ENCODE assay signal across 33 mouse cellular contexts in genomic region chr6:55128391-55128790, GRCm38 (mm10). TPM values are rescaled to one million over a fixed set of nuclear protein-coding genes. Genes with fewer than 3 reads are reported as not detected.
DNase-seq lines count a peak whose midpoint lies in the region; ATAC-seq lines count a peak whose summit lies in the region.
"Had no signal": no experiment of that assay in that cellular context is flagged by ENCODE, and none has a peak within 500 bp of the region (broad histone marks: within the 10 kb centered on the region; RNA-seq: fewer than 3 reads in every experiment).

No protein-coding gene starts in this region.

- peak; percentile 24 for DNase-seq in adrenal gland, adult 2 months
- DNase-seq in adrenal gland, adult 18-20 months (ENCODE audit: low spot score in 2 of 2) = no peak
- no peak for DNase-seq in kidney, postnatal 14 days
- DNase-seq in ZHBTc4 (ENCODE audit: low read depth, low spot score) = peak; percentile 25
- DNase-seq in gastrocnemius, postnatal 36 days = peak; percentile 19 to 38
- DNase-seq in T-cell, adult 2 months (ENCODE audit: low spot score) = no peak
- DNase-seq: adrenal gland, postnatal 14 days; cerebellum, adult 11-12 months; cerebellum, adult 9-11 months; heart, postnatal 36 days; kidney, adult 2 months; layer of hippocampus, postnatal 36 days; left cerebral cortex, postnatal 4 days; liver, postnatal 0 days; retina, postnatal 1 day; right cerebral cortex, postnatal 14 days; thymus, postnatal 25 days had no signal

- intact Hi-C loops in gastrocnemius, postnatal 36 days (cut with DNase I) = no loop called here

- H3K36me3 ChIP-seq in kidney, embryonic 16.5 days (ENCODE audit: insufficient read depth, low read length) = no peaks in the 10 kb centered on the region
- H3K36me3 ChIP-seq: G1E; hindbrain, embryonic 12.5 days; intestine, embryonic 15.5 days; liver, embryonic 12.5 days; midbrain, embryonic 15.5 days had no signal

- no peak overlapping the region for H3K4me2 ChIP-seq in kidney, embryonic 16.5 days (replicated peaks; ENCODE audit: low read depth, low read length)
- H3K4me2 ChIP-seq: heart, embryonic 11.5 days; hindbrain, embryonic 12.5 days; intestine, embryonic 15.5 days; liver, embryonic 12.5 days; midbrain, embryonic 15.5 days had no signal

- H3K9ac ChIP-seq in kidney, embryonic 16.5 days (replicated peaks; ENCODE audit: low read length) = no peak overlapping the region
- H3K9ac ChIP-seq: hindbrain, embryonic 12.5 days; intestine, embryonic 15.5 days; liver, embryonic 12.5 days; liver, postnatal 0 days; midbrain, embryonic 15.5 days had no signal

- 0 out of 2 replicates have a peak, but pooled peaks have one; percentile 15 for ATAC-seq in kidney, embryonic 16.5 days (ENCODE audit: low FRiP score, low TSS enrichment)
- ATAC-seq: forebrain, embryonic 16.5 days; hindbrain, postnatal 0 days; intestine, embryonic 15.5 days; liver, embryonic 12.5 days; liver, postnatal 0 days; midbrain, embryonic 15.5 days had no signal

- no peak overlapping the region for H3K27ac ChIP-seq in kidney, embryonic 16.5 days (ENCODE audit: low read length)
- H3K27ac ChIP-seq: hindbrain, embryonic 12.5 days; hindbrain, postnatal 0 days; intestine, embryonic 15.5 days; kidney, postnatal 0 days; liver, embryonic 12.5 days; macrophage; midbrain, embryonic 15.5 days had no signal

- H3K4me3 ChIP-seq in kidney, embryonic 16.5 days (ENCODE audit: low read length) = no peak overlapping the region
- H3K4me3 ChIP-seq: erythroblast, embryonic 14.5 days; hindbrain, embryonic 12.5 days; intestine, embryonic 15.5 days; liver, embryonic 12.5 days; midbrain, embryonic 15.5 days had no signal

- H3K9me3 ChIP-seq in kidney, embryonic 16.5 days (ENCODE audit: low read length) = no peaks in the 10 kb centered on the region
- H3K9me3 ChIP-seq: G1E; hindbrain, embryonic 12.5 days; intestine, embryonic 15.5 days; liver, embryonic 12.5 days; midbrain, embryonic 15.5 days had no signal

- H3K27me3 ChIP-seq in kidney, embryonic 16.5 days (ENCODE audit: insufficient read depth, low read length) = no peaks in the 10 kb centered on the region
- H3K27me3 ChIP-seq: hindbrain, embryonic 12.5 days; intestine, embryonic 15.5 days; midbrain, embryonic 15.5 days had no signal

- 0 out of 2 replicates have a peak, but pooled peaks cover 4% of the 10 kb centered on the region for H3K4me1 ChIP-seq in kidney, embryonic 16.5 days (ENCODE audit: insufficient read depth, low read length)
- H3K4me1 ChIP-seq: hindbrain, embryonic 12.5 days; intestine, embryonic 15.5 days; liver, embryonic 12.5 days; midbrain, embryonic 15.5 days had no signal

RNA-seq across cellular contexts. Expression of gene Crhr2, which starts 4.4 kb away (rescaled TPM):
- total RNA-seq in adrenal gland, adult 2 months (2021) = not detected
- 0.22 and 0.23 TPM in 2 replicates for polyA plus RNA-seq in adrenal gland, adult 2 months (2012; rRNA removed)
- under 1 TPM in 1 of 2 experiments, not detected in 1; 0.35 TPM for total RNA-seq in adrenal gland, adult 18-20 months (2021)
- 0.11 and 0.12 TPM in 2 replicates for polyA plus RNA-seq in kidney, embryonic 16.5 days (2015; fragmentation: Nextera tagmentation; extraction: Ambion mirVana)
- 10 to 100 TPM; 19.5 to 20.8 TPM for total RNA-seq in gastrocnemius, postnatal 36 days (2021)
- total RNA-seq: adrenal gland, postnatal 14 days; granulocyte monocyte progenitor cell, adult 5-6 weeks; neutrophil, adult 5-6 weeks had no signal
- polyA plus RNA-seq: erythroblast, embryonic 14.5 days; G1E; liver, postnatal 0 days; macrophage had no signal

RNA-seq across cellular contexts. Expression of gene Inmt, which starts 46.5 kb away (rescaled TPM):
- total RNA-seq in adrenal gland, adult 2 months (2021) = 10 to 100 TPM in 1 of 2 experiments, 1 to 10 TPM in 1; 8.9 to 28.9 TPM
- polyA plus RNA-seq in adrenal gland, adult 2 months (2012; rRNA removed) = 3.3 and 3.8 TPM in 2 replicates
- total RNA-seq in adrenal gland, adult 18-20 months (2021) = 10 to 100 TPM; 10.1 to 26.1 TPM
- polyA plus RNA-seq in kidney, embryonic 16.5 days (2015; fragmentation: Nextera tagmentation; extraction: Ambion mirVana) = 11.2 and 13.8 TPM in 2 replicates
- 10 to 100 TPM in 1 of 2 experiments, 1 to 10 TPM in 1; 7.3 to 10.8 TPM for total RNA-seq in gastrocnemius, postnatal 36 days (2021)
- total RNA-seq: G1E; granulocyte monocyte progenitor cell, adult 5-6 weeks; left cerebral cortex, postnatal 4 days; neutrophil, adult 5-6 weeks had no signal
- polyA plus RNA-seq: erythroblast, embryonic 14.5 days; forebrain, embryonic 16.5 days; G1E; heart, embryonic 11.5 days; heart, embryonic 16.5 days; hindbrain, embryonic 12.5 days; hindbrain, postnatal 0 days; macrophage; midbrain, embryonic 15.5 days; neural tube, embryonic 11.5 days had no signal

Comparison
In these comparisons a context has a peak if more than half of its experiments do, and no peak if none do; other contexts are left out.
1. DNase-seq: peak in adrenal gland, adult 2 months (single experiment), ZHBTc4 (single experiment) and gastrocnemius, postnatal 36 days (2 of 2); none in adrenal gland, adult 18-20 months (0 of 2), kidney, postnatal 14 days (single experiment) and T-cell, adult 2 months (single experiment).
2. RNA of gene Crhr2, which starts 4.4 kb away (total RNA-seq): 19.5 to 20.8 TPM in gastrocnemius, postnatal 36 days; 0.35 TPM in adrenal gland, adult 18-20 months and not detected in adrenal gland, adult 2 months; every median in the first group is over 10 times any median in the second.